In genomic region chr6:82863380-82863874, GRCm38 (mm10) we compare ENCODE assay signal across 9 mouse cellular contexts.
DNase-seq lines count a peak whose midpoint lies in the region; ATAC-seq and TF ChIP-seq lines count a peak whose summit lies in the region.
"Had no signal": no experiment of that assay in that cellular context is flagged by ENCODE, and none has a peak within 500 bp of the region (broad histone marks: within the 10 kb centered on the region; RNA-seq: fewer than 3 reads in every experiment).

No protein-coding gene starts in this region.

- no peak overlapping the region for H3K27ac ChIP-seq in intestine, postnatal 0 days (ENCODE audit: low read depth, low read length)
- H3K27ac ChIP-seq: hindbrain, embryonic 15.5 days had no signal

- intact Hi-C loops in left cerebral cortex, postnatal 25 days (cut with DNase I) = no loop called here

- no peaks in the 10 kb centered on the region for H3K27me3 ChIP-seq in intestine, postnatal 0 days (replicated peaks; ENCODE audit: control insufficient read depth, insufficient read depth, low read length)
- H3K27me3 ChIP-seq: hindbrain, embryonic 15.5 days had no signal

- 0 out of 2 replicates have a peak, but pooled peaks cover 4% of the 10 kb centered on the region for H3K4me1 ChIP-seq in intestine, postnatal 0 days (replicated peaks; ENCODE audit: control insufficient read depth, insufficient read depth, low read length)
- H3K4me1 ChIP-seq: hindbrain, embryonic 15.5 days had no signal

- no peak overlapping the region for H3K4me2 ChIP-seq in intestine, postnatal 0 days (replicated peaks; ENCODE audit: low read depth)
- H3K4me2 ChIP-seq: hindbrain, embryonic 15.5 days had no signal

- 57% methylated on average over 8 of the region's 8 CpGs for WGBS in intestine, postnatal 0 days

- no peak overlapping the region for H3K9ac ChIP-seq in intestine, postnatal 0 days (ENCODE audit: low read depth, low read length)
- H3K9ac ChIP-seq: hindbrain, embryonic 15.5 days had no signal

- no peak overlapping the region for H3K4me3 ChIP-seq in intestine, postnatal 0 days (ENCODE audit: low read depth, low read length)
- H3K4me3 ChIP-seq: hindbrain, embryonic 15.5 days had no signal

- ATAC-seq in intestine, postnatal 0 days = peak; percentile 93
- 0 out of 2 replicates have a peak, but pooled peaks have one; percentile 18 for ATAC-seq in megakaryocyte-erythroid progenitor cell, adult 5-6 weeks (replicated peaks; ENCODE audit: low FRiP score, low TSS enrichment, poor library complexity, severe bottlenecking)

- DNase-seq in left cerebral cortex, postnatal 25 days (ENCODE audit: low spot score in 2 of 2) = peak; percentile 17 to 29
- DNase-seq in left cerebral cortex, adult 11 months (ENCODE audit: low spot score) = no peak
- peak; percentile 8 to 24 for DNase-seq in frontal cortex, postnatal 14 days (ENCODE audit: low spot score in 2 of 2)
- DNase-seq in urinary bladder, postnatal 25 days (ENCODE audit: low spot score) = peak; percentile 38
- no peak for DNase-seq in testis, postnatal 14 days (ENCODE audit: low spot score)
- DNase-seq in kidney, postnatal 25 days = no peak

- H3K36me3 ChIP-seq in intestine, postnatal 0 days (ENCODE audit: control insufficient read depth, insufficient read depth) = no peaks in the 10 kb centered on the region
- H3K36me3 ChIP-seq: hindbrain, embryonic 15.5 days had no signal

- TF ChIP-seq CTCF in intestine, postnatal 0 days (IDR thresholded peaks at IDR 0.05; ENCODE audit: low read depth) = peak; percentile 54

- no peaks in the 10 kb centered on the region for H3K9me3 ChIP-seq in intestine, postnatal 0 days (ENCODE audit: control insufficient read depth)
- H3K9me3 ChIP-seq: hindbrain, embryonic 15.5 days had no signal

Comparison
In these comparisons a context has a peak if more than half of its experiments do, and no peak if none do; other contexts are left out.
1. DNase-seq: peak in left cerebral cortex, postnatal 25 days (2 of 2), frontal cortex, postnatal 14 days (2 of 2) and urinary bladder, postnatal 25 days (single experiment); none in left cerebral cortex, adult 11 months (single experiment), testis, postnatal 14 days (single experiment) and kidney, postnatal 25 days (0 of 2).